Mouse (Mus musculus) thymus, adult 2 months (tissue): ENCODE measurements around the gene Dlst. TPM values are rescaled to one million over a fixed set of nuclear protein-coding genes. Genes with fewer than 3 reads are reported as not detected.
A peak's percentile ranks its signal among the peaks of the same experiment; 100 is the strongest.

Experiments
- DNase-seq: peaks from one replicate; pipeline ENCODE4 v3.0.0; 2021
- H3K27ac ChIP-seq: fragments of 200-500 bp; 2 replicates; pipeline ENCODE4 v1.5.1; 2012; ENCODE audit warnings: low read length, control low read depth; ENCODE audit not compliant: control insufficient read depth, insufficient read depth
- H3K27me3 ChIP-seq: fragments of 200-500 bp; 2 replicates; pipeline ENCODE4 v1.6.1; 2012; ENCODE audit warnings: mild to moderate bottlenecking, low read length, moderate library complexity, mixed read lengths; ENCODE audit not compliant: control insufficient read depth, insufficient read depth
- H3K36me3 ChIP-seq: fragments of 200-500 bp; 2 replicates; pipeline ENCODE4 v1.6.1; 2012; ENCODE audit warnings: mild to moderate bottlenecking, low read length, moderate library complexity; ENCODE audit not compliant: control insufficient read depth, insufficient read depth
- H3K4me1 ChIP-seq: fragments of 200-500 bp; replicated peaks from 2 replicates; pipeline ENCODE4 v1.6.1; 2012; ENCODE audit warnings: low read length; ENCODE audit not compliant: control insufficient read depth, insufficient read depth
- H3K4me3 ChIP-seq: fragments of 200-500 bp; 2 replicates; pipeline ENCODE4 v1.5.1; 2012; ENCODE audit warnings: mild to moderate bottlenecking, low read length, control low read depth, moderate library complexity; ENCODE audit not compliant: control insufficient read depth, insufficient read depth
- CTCF ChIP-seq: fragments of 200-500 bp; IDR thresholded peaks from 2 replicates; pipeline ENCODE4 v1.5.1; 2012; ENCODE audit warnings: mild to moderate bottlenecking, control low read depth, low read length, moderate library complexity, borderline replicate concordance; ENCODE audit not compliant: control insufficient read depth, poor library complexity, insufficient read depth; ENCODE audit errors: extremely low read depth
- POLR2A ChIP-seq: fragments of 200-500 bp; IDR thresholded peaks from 2 replicates; pipeline ENCODE4 v1.6.1; 2012; ENCODE audit warnings: mild to moderate bottlenecking, low read length, control low read depth, moderate library complexity; ENCODE audit not compliant: control insufficient read depth, poor library complexity, insufficient read depth; ENCODE audit errors: extremely low read depth
- WGBS: fragments of 180-500 bp; shearing (Covaris S2); methylation state at CpG from one replicate; pipeline ENCODE4 v1.1.7; 2018; 5-methylcytosine and 5-hydroxymethylcytosine counted together
- polyA plus RNA-seq: library from polyadenylated mRNA; depleted of rRNA; stranded (reverse); fragments of >200 nt; gene quantifications from 2 replicates; pipeline ENCODE4 v1.2.3, GENCODE M21; 2012; rRNA removed

Dlst gene
- polyA plus RNA-seq, result 131 and 135 TPM in 2 replicates

- Histone ChIP-seq H3K27ac (peak within 1 kb of the TSS; percentile 21), H3K4me1 (peaks cover 19% of the 10 kb centered on the region), H3K27me3 (no peaks in the 10 kb centered on the region), H3K36me3 (peaks cover 3% of the 10 kb centered on the region; the same call in 1 of the 2 replicates), H3K4me3 (peak within 1 kb of the TSS; percentile 91)
- WGBS, result under 1% methylated on average over 83 of the region's 83 CpGs
- peak; percentile 87 for DNase-seq
- TF ChIP-seq POLR2A (peak; percentile 53; the same call in 1 of the 2 replicates), CTCF (peak; percentile 39; the same call in 1 of the 2 replicates)
Measured at GRCm38 (mm10) chr12:85110698-85111592, at the start of gene Dlst, which contains the start of gene Prox2. Gene Dlst (plus strand): TSS chr12:85110833. Gene Prox2 (minus strand): TSS chr12:85110759.

GRCm38 (mm10) chr12:85071043-85071442 lies 39.6 kb upstream of the Dlst start:
- Histone ChIP-seq H3K4me1 (no peaks in the 10 kb centered on the region), H3K36me3 (peaks cover 30% of the 10 kb centered on the region), H3K27me3 (no peaks in the 10 kb centered on the region), H3K27ac (no peak overlapping the region), H3K4me3 (no peak overlapping the region)
- no peak for TF ChIP-seq POLR2A
- no peak for TF ChIP-seq CTCF
- no peak for DNase-seq

GRCm38 (mm10) chr12:85077100-85077499 lies 33.5 kb upstream of the Dlst start:
- TF ChIP-seq POLR2A, result no peak
- TF ChIP-seq CTCF, result no peak
- no peak for DNase-seq
- H3K27me3 ChIP-seq, result no peaks in the 10 kb centered on the region
- no peak overlapping the region for H3K4me3 ChIP-seq
- 95% methylated on average over 3 of the region's 3 CpGs for WGBS
- peaks cover 6% of the 10 kb centered on the region; the same call in 1 of the 2 replicates for H3K36me3 ChIP-seq
- no peak overlapping the region for H3K27ac ChIP-seq
- H3K4me1 ChIP-seq, result no peaks in the 10 kb centered on the region

- TF ChIP-seq POLR2A (no peak), CTCF (no peak)
- H3K27ac ChIP-seq, result no peak overlapping the region
- peaks cover 7% of the 10 kb centered on the region; the same call in 1 of the 2 replicates for H3K36me3 ChIP-seq
- no peak for DNase-seq
- WGBS, result 62% methylated on average over 2 of the region's 2 CpGs
- H3K4me3 ChIP-seq, result no peak overlapping the region
- H3K27me3 ChIP-seq, result no peaks in the 10 kb centered on the region
- no peaks in the 10 kb centered on the region for H3K4me1 ChIP-seq
Measured at GRCm38 (mm10) chr12:85084257-85084656, 26.4 kb upstream of the Dlst start.

- TF ChIP-seq CTCF (no peak), POLR2A (no peak)
- Histone ChIP-seq H3K4me1 (no peaks in the 10 kb centered on the region), H3K4me3 (no peak overlapping the region), H3K27me3 (no peaks in the 10 kb centered on the region), H3K27ac (no peak overlapping the region), H3K36me3 (peaks cover 7% of the 10 kb centered on the region; the same call in 1 of the 2 replicates)
- no peak for DNase-seq
- WGBS, result 92% methylated on average over 4 of the region's 4 CpGs
Measured at GRCm38 (mm10) chr12:85084941-85085340, 25.7 kb upstream of the Dlst start.

- no peak for DNase-seq
- H3K4me3 ChIP-seq, result no peak overlapping the region
- peaks cover 7% of the 10 kb centered on the region; the same call in 1 of the 2 replicates for H3K36me3 ChIP-seq
- no peak overlapping the region for H3K27ac ChIP-seq
- TF ChIP-seq CTCF (no peak), POLR2A (no peak)
- no peaks in the 10 kb centered on the region for H3K4me1 ChIP-seq
- H3K27me3 ChIP-seq, result no peaks in the 10 kb centered on the region
- 97% methylated on average over 12 of the region's 12 CpGs for WGBS
Measured at GRCm38 (mm10) chr12:85087845-85088244, 22.8 kb upstream of the Dlst start.
